Mouse (Mus musculus): ENCODE data around the gene Cemip2.

DNA sequence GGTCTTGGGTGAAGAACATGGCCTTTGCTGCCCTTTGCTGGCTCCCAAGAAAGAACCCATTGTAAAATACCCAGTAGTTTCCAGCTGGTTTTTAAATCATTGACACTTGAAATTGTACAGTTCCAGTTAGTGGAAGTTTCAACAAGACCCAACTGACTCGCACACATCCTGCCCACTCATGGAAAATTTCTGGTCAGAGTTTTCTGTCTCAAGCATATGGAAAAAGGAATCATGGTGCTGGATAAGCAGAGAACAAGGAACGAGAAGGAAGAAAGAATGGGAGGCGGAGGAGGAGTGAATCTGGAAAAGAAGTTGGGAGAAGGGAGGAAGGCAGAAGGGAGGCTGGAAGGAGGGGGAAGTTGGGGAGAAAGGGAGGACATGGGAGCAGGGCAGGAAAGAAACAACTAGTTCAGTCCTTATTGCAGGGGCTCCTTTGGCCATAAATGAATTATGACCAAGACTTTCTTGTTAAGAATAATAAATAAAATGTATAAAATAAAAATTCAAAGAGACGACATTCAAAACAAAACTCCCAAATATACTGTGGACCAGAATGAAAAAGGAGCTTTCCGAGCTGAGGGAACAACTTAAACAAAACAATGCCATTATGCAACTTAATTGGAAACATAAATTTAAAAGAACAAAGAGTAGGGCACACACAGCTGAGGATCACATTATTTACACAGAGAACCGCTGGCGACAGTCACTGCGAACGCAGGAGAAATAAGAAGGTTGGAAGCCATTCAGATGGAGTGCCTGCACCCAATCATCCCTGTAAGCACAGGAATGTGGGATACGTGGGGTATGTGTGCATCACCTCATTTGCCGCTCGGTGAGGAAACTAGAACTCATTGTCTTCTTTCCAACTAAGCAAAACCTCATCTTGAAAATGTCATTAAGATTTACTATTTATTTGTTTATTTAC lies 120.1 kb downstream of the Cemip2 start:
- no peak for TF ChIP-seq GATA1 (IDR thresholded peaks at IDR 0.05; ENCODE audit: borderline replicate concordance, low read length)
- TF ChIP-seq FLI1 (IDR thresholded peaks at IDR 0.05; ENCODE audit: low read length), result no peak
